Mouse (Mus musculus): ENCODE data around the gene Esm1. TPM values are rescaled to one million over a fixed set of nuclear protein-coding genes. Genes with fewer than 3 reads are reported as not detected.
A peak's percentile ranks its signal among the peaks of the same experiment; 100 is the strongest.

Gene Esm1
- 1.6 and 2.1 TPM in 2 replicates for polyA plus RNA-seq (2015; fragmentation: Nextera tagmentation; extraction: Ambion mirVana)

DNA sequence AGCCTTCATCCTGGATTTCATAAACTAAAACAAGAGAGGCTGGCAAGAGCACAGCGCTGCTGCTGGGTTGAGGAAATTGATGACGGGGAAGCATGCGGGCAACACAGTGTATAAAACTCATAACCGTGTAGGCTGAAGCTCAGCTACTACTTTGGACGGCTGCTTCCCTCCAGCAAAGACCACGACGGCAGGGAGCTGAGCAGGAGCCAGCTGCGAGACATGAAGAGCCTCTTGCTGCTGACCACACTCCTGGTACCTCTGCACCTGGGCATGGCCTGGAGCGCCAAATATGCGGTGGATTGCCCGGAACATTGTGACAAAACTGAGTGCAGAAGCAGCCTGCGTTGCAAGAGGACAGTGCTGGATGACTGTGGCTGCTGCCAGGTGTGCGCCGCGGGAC is at the start of gene Esm1:
TSS of gene Esm1 (plus strand) at position 36 of the 400 bp plus-strand sequence.
- H3K27ac ChIP-seq (ENCODE audit: low read length): no peak within 1 kb of the TSS
- 0 out of 2 replicates have a peak, but pooled peaks have one; percentile 34 for ATAC-seq (ENCODE audit: low read depth)
- peak within 1 kb of the TSS; percentile 6 for H3K4me3 ChIP-seq (ENCODE audit: low read length)

DNA sequence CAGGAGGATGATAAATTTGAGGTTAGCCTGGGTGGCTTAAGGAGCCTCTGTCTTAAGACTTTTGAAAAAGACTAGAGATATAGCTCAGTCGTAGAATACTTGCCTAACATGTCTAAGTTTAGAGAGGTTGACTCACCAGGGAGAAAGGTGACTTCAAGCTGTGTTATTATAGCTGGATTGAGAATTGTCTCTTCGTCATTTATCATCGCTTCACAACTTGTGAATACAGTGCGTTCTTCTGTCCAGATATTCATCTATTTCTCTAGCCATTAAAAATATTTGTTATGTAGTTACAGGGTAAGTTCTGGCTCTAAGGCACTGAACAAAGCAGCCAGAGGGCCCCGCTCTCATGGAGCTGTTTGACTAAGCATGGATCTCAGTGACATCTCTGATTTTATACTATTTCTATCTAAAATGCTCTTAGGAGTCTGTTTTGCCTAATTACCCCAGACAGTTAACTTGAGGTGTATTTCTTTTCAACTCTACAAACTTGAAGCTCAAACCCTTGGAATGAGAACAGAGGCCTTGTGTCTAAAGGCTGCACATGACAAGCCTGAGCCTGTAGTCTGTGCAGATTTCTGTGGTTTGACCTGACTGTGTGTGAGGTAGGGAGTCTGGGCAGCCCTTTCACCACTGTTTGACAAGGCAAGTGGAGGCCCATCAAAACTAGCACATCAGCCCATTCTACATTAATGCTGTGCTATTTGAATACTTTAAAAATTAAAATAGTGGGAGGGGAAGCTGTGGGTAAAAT is 45.0 kb upstream of the Esm1 start:
- Histone ChIP-seq H3K27me3 (ENCODE audit: control insufficient read depth, insufficient read depth, low read depth, low read length) (no peaks in the 10 kb centered on the region), H3K36me3 (ENCODE audit: control insufficient read depth, insufficient read depth, low read length) (no peaks in the 10 kb centered on the region), H3K4me3 (ENCODE audit: low read length) (no peak overlapping the region), H3K9ac (ENCODE audit: low read length) (no peak overlapping the region), H3K4me2 (ENCODE audit: low read depth, low read length) (no peak overlapping the region), H3K27ac (ENCODE audit: low read length) (no peak overlapping the region), H3K9me3 (ENCODE audit: control insufficient read depth, low read length) (no peaks in the 10 kb centered on the region), H3K4me1 (replicated peaks; ENCODE audit: control insufficient read depth, insufficient read depth, low read length) (no peaks in the 10 kb centered on the region)
- 88% methylated on average over 5 of the region's 5 CpGs for WGBS
- no peak for ATAC-seq (ENCODE audit: low read depth)

More for the DNA sequence above, at the start of gene Esm1:
- Histone ChIP-seq H3K36me3 (ENCODE audit: control insufficient read depth, insufficient read depth, low read length) (no peaks in the 10 kb centered on the region), H3K9me3 (ENCODE audit: control insufficient read depth, low read length) (no peaks in the 10 kb centered on the region), H3K4me2 (ENCODE audit: low read depth, low read length) (peak within 1 kb of the TSS; percentile 18), H3K27me3 (ENCODE audit: control insufficient read depth, insufficient read depth, low read depth, low read length) (no peaks in the 10 kb centered on the region; the same call in 1 of the 2 replicates), H3K4me1 (replicated peaks; ENCODE audit: control insufficient read depth, insufficient read depth, low read length) (0 out of 2 replicates have a peak, but pooled peaks cover 3% of the 10 kb centered on the region), H3K9ac (ENCODE audit: low read length) (no peak within 1 kb of the TSS)
- WGBS: 17% methylated on average over 15 of the region's 15 CpGs

DNA sequence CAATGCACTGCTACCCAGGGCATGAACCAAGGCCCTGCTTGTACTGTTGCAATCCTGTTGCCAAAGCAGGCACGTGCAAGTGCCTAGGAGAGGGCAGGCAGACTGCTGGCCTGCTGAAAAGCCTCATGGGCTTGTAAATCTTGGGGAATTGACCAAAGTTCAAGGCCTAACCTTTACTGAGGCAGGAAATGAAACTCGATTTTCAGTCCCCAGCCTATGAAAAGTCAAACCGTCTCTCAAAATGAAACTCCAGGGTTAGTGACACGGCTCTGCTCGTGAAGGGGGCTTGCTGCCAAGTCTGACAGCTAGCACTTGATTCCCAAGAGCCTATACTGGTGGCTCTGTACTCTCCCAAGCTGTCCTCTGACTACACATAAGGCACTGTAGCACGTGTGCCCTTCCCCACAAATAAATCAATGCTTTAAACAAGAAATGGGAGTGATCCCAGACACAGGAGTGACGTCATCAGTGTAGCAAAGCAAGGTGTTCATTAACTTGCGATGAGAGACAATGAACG is 41.4 kb upstream of the Esm1 start:
- no peaks in the 10 kb centered on the region for H3K4me1 ChIP-seq (replicated peaks; ENCODE audit: control insufficient read depth, insufficient read depth, low read length)
- H3K36me3 ChIP-seq (ENCODE audit: control insufficient read depth, insufficient read depth, low read length): no peaks in the 10 kb centered on the region
- H3K9me3 ChIP-seq (ENCODE audit: control insufficient read depth, low read length): no peaks in the 10 kb centered on the region
- H3K4me2 ChIP-seq (ENCODE audit: low read depth, low read length): no peak overlapping the region
- no peaks in the 10 kb centered on the region for H3K27me3 ChIP-seq (ENCODE audit: control insufficient read depth, insufficient read depth, low read depth, low read length)
- no peak overlapping the region for H3K27ac ChIP-seq (ENCODE audit: low read length)
- peak; percentile 36; the same call in 1 of the 2 replicates for ATAC-seq (ENCODE audit: low read depth)
- H3K4me3 ChIP-seq (ENCODE audit: low read length): no peak overlapping the region
- 55% methylated on average over 9 of the region's 9 CpGs for WGBS
- H3K9ac ChIP-seq (ENCODE audit: low read length): no peak overlapping the region

DNA sequence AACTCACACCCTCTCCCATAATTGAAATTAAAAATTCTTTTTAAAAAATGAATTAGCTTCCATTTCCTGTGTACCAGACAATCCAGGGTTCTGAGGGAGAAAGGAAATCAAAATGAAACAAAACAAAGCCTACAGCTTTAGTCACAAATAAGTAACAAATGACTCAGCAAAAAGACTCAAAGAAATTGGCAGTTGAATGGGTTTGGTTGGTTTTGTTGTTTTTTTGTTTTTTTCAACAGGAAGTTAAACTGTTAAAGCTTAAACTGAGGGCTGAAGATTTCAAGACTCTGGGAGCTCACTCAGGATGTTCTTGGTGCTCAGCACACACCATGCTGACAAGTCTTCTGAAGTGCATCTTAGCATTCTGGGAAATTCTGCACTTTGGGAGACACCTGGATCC is 39.2 kb upstream of the Esm1 start:
- no peak overlapping the region for H3K9ac ChIP-seq (ENCODE audit: low read length)
- H3K4me3 ChIP-seq (ENCODE audit: low read length): no peak overlapping the region
- ATAC-seq (ENCODE audit: low read depth): no peak
- H3K9me3 ChIP-seq (ENCODE audit: control insufficient read depth, low read length): no peaks in the 10 kb centered on the region
- no peak overlapping the region for H3K27ac ChIP-seq (ENCODE audit: low read length)
- H3K4me1 ChIP-seq (replicated peaks; ENCODE audit: control insufficient read depth, insufficient read depth, low read length): no peaks in the 10 kb centered on the region
- H3K27me3 ChIP-seq (ENCODE audit: control insufficient read depth, insufficient read depth, low read depth, low read length): no peaks in the 10 kb centered on the region
- no peaks in the 10 kb centered on the region for H3K36me3 ChIP-seq (ENCODE audit: control insufficient read depth, insufficient read depth, low read length)
- H3K4me2 ChIP-seq (ENCODE audit: low read depth, low read length): no peak overlapping the region

DNA sequence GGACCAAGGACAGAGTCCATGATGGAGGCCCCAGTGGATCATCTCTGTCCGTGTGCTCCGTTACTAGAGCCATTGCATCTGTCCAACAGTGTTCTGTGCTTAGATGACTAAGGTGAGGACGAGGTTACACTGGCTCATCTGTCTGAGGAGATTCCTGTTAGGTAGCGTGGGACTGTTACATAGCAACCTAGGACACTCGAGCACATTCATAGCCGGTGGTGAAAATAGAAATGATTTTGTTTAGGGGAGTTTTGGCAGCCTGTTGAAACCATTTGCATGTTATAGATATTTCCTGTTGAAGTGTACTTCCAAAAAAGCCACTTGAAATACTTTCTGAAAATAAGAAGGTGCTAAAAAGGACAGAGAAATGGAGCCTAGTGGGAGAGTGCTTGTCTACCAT is 35.3 kb upstream of the Esm1 start:
- H3K4me3 ChIP-seq (ENCODE audit: low read length): no peak overlapping the region
- ATAC-seq (ENCODE audit: low read depth): no peak
- no peaks in the 10 kb centered on the region for H3K36me3 ChIP-seq (ENCODE audit: control insufficient read depth, insufficient read depth, low read length)
- no peaks in the 10 kb centered on the region for H3K9me3 ChIP-seq (ENCODE audit: control insufficient read depth, low read length)
- H3K27me3 ChIP-seq (ENCODE audit: control insufficient read depth, insufficient read depth, low read depth, low read length): no peaks in the 10 kb centered on the region
- no peak overlapping the region for H3K9ac ChIP-seq (ENCODE audit: low read length)
- no peaks in the 10 kb centered on the region for H3K4me1 ChIP-seq (replicated peaks; ENCODE audit: control insufficient read depth, insufficient read depth, low read length)
- H3K4me2 ChIP-seq (ENCODE audit: low read depth, low read length): no peak overlapping the region
- no peak overlapping the region for H3K27ac ChIP-seq (ENCODE audit: low read length)
- WGBS: 75% methylated on average over 6 of the region's 6 CpGs

DNA sequence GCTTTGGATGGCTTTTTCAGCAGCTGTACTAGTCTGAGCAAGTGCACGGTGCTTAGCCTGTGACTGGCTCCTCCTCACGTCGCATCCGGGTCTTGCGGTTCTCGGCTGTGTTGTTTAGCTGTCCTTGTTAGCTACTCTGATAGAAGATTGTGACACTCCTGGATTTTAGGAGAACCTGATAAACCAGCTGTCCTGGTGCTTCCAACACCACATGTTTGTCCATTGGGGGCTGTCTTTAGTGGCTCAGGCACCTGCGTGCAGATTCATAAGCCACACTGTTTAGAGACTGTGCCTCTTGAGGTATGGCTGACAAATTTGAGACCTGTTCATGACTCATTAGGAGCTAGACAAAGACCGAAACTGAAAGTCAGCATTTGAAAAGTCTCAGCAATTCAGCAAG is 26.1 kb upstream of the Esm1 start:
- 70% methylated on average over 8 of the region's 8 CpGs for WGBS
- H3K27ac ChIP-seq (ENCODE audit: low read length): no peak overlapping the region
- ATAC-seq (ENCODE audit: low read depth): no peak

DNA sequence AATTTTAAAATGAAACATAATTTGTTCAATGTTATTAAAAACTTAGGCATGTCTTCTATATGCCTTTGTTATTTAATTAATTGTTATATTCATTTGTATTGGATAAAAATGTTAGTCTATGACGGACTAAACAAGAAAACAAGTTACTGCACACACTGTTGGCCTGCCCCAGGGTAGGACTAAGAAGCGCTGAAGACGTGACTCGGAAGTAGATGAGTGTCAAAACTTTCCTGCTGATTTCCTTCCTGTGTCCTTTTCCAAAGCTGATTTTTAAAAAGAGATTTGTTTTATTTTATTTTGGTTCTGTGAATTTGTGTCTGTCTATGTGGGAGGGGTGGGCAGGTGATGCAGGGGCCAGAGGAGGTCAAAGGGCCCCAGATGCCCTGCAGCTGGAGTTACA is 25.7 kb upstream of the Esm1 start:
- 80% methylated on average over 4 of the region's 4 CpGs for WGBS
- no peaks in the 10 kb centered on the region for H3K4me1 ChIP-seq (replicated peaks; ENCODE audit: control insufficient read depth, insufficient read depth, low read length)

More for the DNA sequence above, 26.1 kb upstream of the Esm1 start:
- Histone ChIP-seq H3K36me3 (ENCODE audit: control insufficient read depth, insufficient read depth, low read length) (no peaks in the 10 kb centered on the region), H3K4me1 (replicated peaks; ENCODE audit: control insufficient read depth, insufficient read depth, low read length) (no peaks in the 10 kb centered on the region), H3K9ac (ENCODE audit: low read length) (no peak overlapping the region), H3K4me2 (ENCODE audit: low read depth, low read length) (no peak overlapping the region), H3K27me3 (ENCODE audit: control insufficient read depth, insufficient read depth, low read depth, low read length) (no peaks in the 10 kb centered on the region), H3K9me3 (ENCODE audit: control insufficient read depth, low read length) (no peaks in the 10 kb centered on the region), H3K4me3 (ENCODE audit: low read length) (no peak overlapping the region)

DNA sequence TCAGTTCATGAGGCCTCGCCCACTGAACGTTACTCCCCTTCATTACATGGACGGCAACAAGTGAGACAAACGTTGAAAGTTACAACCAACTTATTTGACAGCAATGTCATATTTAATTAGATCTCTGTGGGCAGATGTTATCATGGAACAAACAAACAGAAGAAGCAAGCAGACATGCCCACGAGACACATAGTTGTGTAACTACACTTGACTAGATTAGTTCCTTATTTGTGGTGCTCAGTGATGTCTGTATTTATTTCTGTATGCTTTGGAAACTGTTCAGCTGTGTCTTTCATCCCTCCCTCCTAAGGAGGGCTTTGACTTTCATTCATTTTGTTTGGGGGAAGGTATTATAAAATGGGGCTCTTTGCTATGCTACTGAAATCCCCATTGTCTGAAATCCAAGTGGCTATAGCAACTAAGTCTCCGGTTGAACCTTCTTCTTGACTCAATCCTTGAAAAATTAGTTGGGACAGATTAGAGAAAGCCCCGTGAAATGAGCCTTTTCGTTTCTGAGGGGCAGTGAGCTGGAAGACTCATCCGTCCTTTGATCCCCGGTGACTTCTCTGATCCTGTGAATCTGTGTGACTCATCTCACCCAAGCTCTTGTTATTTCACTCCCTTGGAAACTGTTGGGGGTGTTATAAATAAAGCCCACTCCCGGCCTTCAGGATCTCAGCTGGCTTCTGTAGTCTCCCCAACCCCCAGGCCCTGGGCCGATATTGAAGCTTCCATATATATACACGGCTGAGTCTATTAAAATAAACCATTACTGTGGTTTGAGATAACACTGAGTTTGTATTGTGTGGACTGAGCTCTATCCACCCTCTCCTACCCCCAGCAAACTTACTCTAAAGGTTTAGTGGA is 12.4 kb upstream of the Esm1 start:
- H3K27me3 ChIP-seq (ENCODE audit: control insufficient read depth, insufficient read depth, low read depth, low read length): no peaks in the 10 kb centered on the region
- no peak overlapping the region for H3K9ac ChIP-seq (ENCODE audit: low read length)
- H3K4me2 ChIP-seq (ENCODE audit: low read depth, low read length): no peak overlapping the region
- no peak overlapping the region for H3K4me3 ChIP-seq (ENCODE audit: low read length)
- no peaks in the 10 kb centered on the region for H3K4me1 ChIP-seq (replicated peaks; ENCODE audit: control insufficient read depth, insufficient read depth, low read length)
- no peaks in the 10 kb centered on the region for H3K36me3 ChIP-seq (ENCODE audit: control insufficient read depth, insufficient read depth, low read length)
- no peak overlapping the region for H3K27ac ChIP-seq (ENCODE audit: low read length)
- no peaks in the 10 kb centered on the region for H3K9me3 ChIP-seq (ENCODE audit: control insufficient read depth, low read length)
- no peak for ATAC-seq (ENCODE audit: low read depth)
- WGBS: 61% methylated on average over 13 of the region's 13 CpGs

More for the DNA sequence above, 25.7 kb upstream of the Esm1 start:
- no peaks in the 10 kb centered on the region for H3K27me3 ChIP-seq (ENCODE audit: control insufficient read depth, insufficient read depth, low read depth, low read length)
- H3K4me2 ChIP-seq (ENCODE audit: low read depth, low read length): no peak overlapping the region
- H3K9me3 ChIP-seq (ENCODE audit: control insufficient read depth, low read length): no peaks in the 10 kb centered on the region
- no peak overlapping the region for H3K4me3 ChIP-seq (ENCODE audit: low read length)
- no peak overlapping the region for H3K27ac ChIP-seq (ENCODE audit: low read length)
- no peaks in the 10 kb centered on the region for H3K36me3 ChIP-seq (ENCODE audit: control insufficient read depth, insufficient read depth, low read length)
- H3K9ac ChIP-seq (ENCODE audit: low read length): no peak overlapping the region
- no peak for ATAC-seq (ENCODE audit: low read depth)

DNA sequence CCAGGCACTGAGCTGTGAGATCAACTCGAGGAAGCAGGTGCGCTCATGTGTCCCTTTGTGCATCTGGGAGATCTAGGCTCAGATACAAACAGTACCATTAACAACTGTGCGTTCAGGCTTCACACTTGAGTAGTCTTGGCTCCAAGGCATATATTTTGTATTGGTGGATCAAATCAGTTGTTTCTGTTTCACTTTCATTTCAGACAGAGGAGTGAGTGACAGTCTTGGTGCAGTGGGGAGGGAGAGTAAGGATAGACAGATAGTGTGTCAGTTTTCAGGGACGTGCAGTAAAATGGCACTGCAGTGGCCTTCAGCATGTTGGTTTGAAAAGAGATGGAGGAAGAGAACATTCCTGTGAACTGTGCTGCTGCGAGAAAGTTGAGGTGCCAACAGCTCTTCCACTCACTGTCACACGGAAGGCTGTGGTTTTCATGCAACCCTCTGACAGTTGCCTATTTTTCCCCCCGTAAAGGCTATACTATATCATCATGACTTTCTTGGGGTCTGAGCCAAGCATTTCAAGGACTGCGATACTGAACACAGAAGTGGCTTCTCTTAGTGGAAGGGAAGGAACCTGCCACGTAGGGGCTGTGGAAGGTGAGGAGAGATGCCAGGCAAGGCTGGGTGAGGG is 11.5 kb upstream of the Esm1 start:
- WGBS: 71% methylated on average over 9 of the region's 9 CpGs
- Histone ChIP-seq H3K27ac (ENCODE audit: low read length) (no peak overlapping the region), H3K4me2 (ENCODE audit: low read depth, low read length) (no peak overlapping the region), H3K36me3 (ENCODE audit: control insufficient read depth, insufficient read depth, low read length) (no peaks in the 10 kb centered on the region), H3K4me1 (replicated peaks; ENCODE audit: control insufficient read depth, insufficient read depth, low read length) (no peaks in the 10 kb centered on the region), H3K4me3 (ENCODE audit: low read length) (no peak overlapping the region), H3K27me3 (ENCODE audit: control insufficient read depth, insufficient read depth, low read depth, low read length) (no peaks in the 10 kb centered on the region), H3K9me3 (ENCODE audit: control insufficient read depth, low read length) (no peaks in the 10 kb centered on the region), H3K9ac (ENCODE audit: low read length) (no peak overlapping the region)
- ATAC-seq (ENCODE audit: low read depth): no peak

All from lung, embryonic 16.5 days (tissue).